Mouse (Mus musculus) heart, postnatal 0 days (tissue): ENCODE measurements around the gene Tcf19. TPM values are rescaled to one million over a fixed set of nuclear protein-coding genes. Genes with fewer than 3 reads are reported as not detected.

Experiments
- ATAC-seq: fragments of 200-750 bp; cut with Nextera tagmentation; 2 replicates; pipeline ENCODE4 v1.8.0; 2017; ENCODE audit warnings: low read depth, moderate number of reproducible peaks, moderate library complexity; ENCODE audit not compliant: insufficient read depth
- DNase-seq: peaks from one replicate; pipeline ENCODE4 v3.0.0-alpha.2; 2016; ENCODE audit warnings: low spot score
- H3K27ac ChIP-seq: fragments of 300-500 bp; sonication (generic); 2 replicates; pipeline ENCODE4 v1.5.1; 2014; ENCODE audit warnings: low read depth, mild to moderate bottlenecking
- H3K27me3 ChIP-seq: fragments of 300-500 bp; sonication (generic); 2 replicates; pipeline ENCODE4 v1.6.1; 2014; ENCODE audit warnings: low read length, mixed read lengths; ENCODE audit not compliant: control insufficient read depth, insufficient read depth
- H3K36me3 ChIP-seq: fragments of 300-500 bp; sonication (generic); replicated peaks from 2 replicates; pipeline ENCODE4 v1.6.1; 2014; ENCODE audit warnings: low read length, mixed read lengths; ENCODE audit not compliant: control insufficient read depth, insufficient read depth
- H3K4me1 ChIP-seq: fragments of 300-500 bp; sonication (generic); 2 replicates; pipeline ENCODE4 v1.6.1; 2014; ENCODE audit warnings: antibody characterized with exemption; ENCODE audit not compliant: control insufficient read depth, insufficient read depth
- H3K4me2 ChIP-seq: fragments of 300-500 bp; sonication (generic); 2 replicates; pipeline ENCODE4 v1.6.1; 2014; ENCODE audit warnings: low read depth, mild to moderate bottlenecking, low read length, moderate library complexity
- H3K4me3 ChIP-seq: fragments of 300-500 bp; sonication (generic); 2 replicates; pipeline ENCODE4 v1.5.1; 2014; ENCODE audit warnings: low read depth, low read length
- H3K9ac ChIP-seq: fragments of 300-500 bp; sonication (generic); replicated peaks from 2 replicates; pipeline ENCODE4 v1.6.1; 2014; ENCODE audit warnings: low read depth, low read length, mixed read lengths
- H3K9me3 ChIP-seq: fragments of 300-500 bp; sonication (generic); replicated peaks from 2 replicates; pipeline ENCODE4 v1.6.1; 2016; ENCODE audit warnings: low read length; ENCODE audit not compliant: control insufficient read depth
- CTCF ChIP-seq: IDR thresholded peaks from 2 replicates; pipeline ENCODE4 v1.5.1; 2016; ENCODE audit warnings: antibody characterized with exemption, control low read depth, low read depth
- EP300 ChIP-seq: IDR thresholded peaks from 2 replicates; pipeline ENCODE4 v1.6.1; 2016; ENCODE audit warnings: antibody characterized with exemption, low read depth
- WGBS: fragments of 180-500 bp; shearing (Covaris S2); extraction: QIAGEN DNeasy Blood & Tissue Kit; methylation state at CpG from one replicate; pipeline ENCODE4 v1.1.7; 2014; 5-methylcytosine and 5-hydroxymethylcytosine counted together
- polyA plus RNA-seq: library from polyadenylated mRNA; unstranded; fragments of >200 nt; fragmentation: Nextera tagmentation; extraction: Ambion mirVana; gene quantifications from 2 replicates; pipeline ENCODE4 v1.2.1, GENCODE M21; 2015
- total RNA-seq: library from RNA; depleted of rRNA; stranded (reverse); fragments of >200 nt; gene quantifications from 2 replicates; pipeline ENCODE4 v1.2.3, GENCODE M21; 2014; ENCODE audit warnings: low replicate concordance

Gene Tcf19
- total and polyA plus RNA-seq, 2 experiments from 2014 or later = 21.3 to 68.0 TPM

DNA sequence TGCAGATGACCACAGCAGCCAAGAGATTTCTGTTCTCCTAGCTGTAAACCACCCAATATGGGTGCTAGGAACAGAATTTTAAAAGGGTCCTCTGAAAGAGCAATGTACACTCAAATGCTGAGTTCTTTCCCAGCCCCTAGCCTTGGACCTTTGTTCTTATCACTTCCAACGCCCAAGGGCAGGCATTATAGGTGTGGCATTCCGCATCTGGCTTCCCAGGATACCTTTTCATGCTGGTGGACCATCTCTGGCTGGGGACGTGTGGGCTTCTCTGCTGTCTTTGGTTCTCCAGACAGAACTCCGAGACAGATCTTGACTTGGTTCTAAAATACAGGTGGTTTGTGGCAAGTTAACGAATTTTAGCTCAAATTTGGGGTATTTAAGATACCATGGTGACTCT lies 13.9 kb downstream of the Tcf19 start:
- Histone ChIP-seq H3K9ac (no peak overlapping the region), H3K4me3 (no peak overlapping the region), H3K27ac (no peak overlapping the region), H3K27me3 (peaks cover 40% of the 10 kb centered on the region), H3K4me2 (no peak overlapping the region), H3K4me1 (no peaks in the 10 kb centered on the region), H3K36me3 (no peaks in the 10 kb centered on the region), H3K9me3 (no peaks in the 10 kb centered on the region)
- 53% methylated on average over 5 of the region's 5 CpGs for WGBS
- ATAC-seq (no peak), DNase-seq (no peak)
- TF ChIP-seq EP300 = no peak

DNA sequence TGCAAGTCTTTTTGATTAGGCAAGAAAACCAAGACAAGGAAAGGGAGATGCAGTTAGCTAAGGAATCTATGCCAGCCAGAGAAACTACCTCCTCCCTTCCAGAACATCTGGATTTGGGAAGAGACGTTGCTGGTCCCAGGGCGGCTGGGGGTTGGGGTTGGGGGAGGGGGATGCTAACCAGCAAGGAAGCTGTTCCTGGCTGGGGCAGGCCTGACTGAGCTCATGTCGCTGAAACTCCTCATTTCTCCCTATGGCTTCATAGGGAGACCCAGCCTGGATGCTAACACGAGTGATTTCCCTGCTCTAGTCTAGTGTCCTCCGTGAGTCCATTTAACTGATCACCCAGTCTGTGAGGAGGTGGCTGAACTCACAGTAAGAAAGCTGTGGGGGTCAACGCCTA lies 14.4 kb downstream of the Tcf19 start:
- WGBS = 34% methylated on average over 6 of the region's 6 CpGs
- Histone ChIP-seq H3K27me3 (peaks cover 35% of the 10 kb centered on the region), H3K9ac (no peak overlapping the region), H3K4me3 (no peak overlapping the region), H3K27ac (no peak overlapping the region), H3K9me3 (no peaks in the 10 kb centered on the region), H3K4me1 (no peaks in the 10 kb centered on the region), H3K4me2 (no peak overlapping the region), H3K36me3 (no peaks in the 10 kb centered on the region)
- DNase-seq = no peak
- TF ChIP-seq EP300 (no peak), CTCF (no peak)
- ATAC-seq = no peak

DNA sequence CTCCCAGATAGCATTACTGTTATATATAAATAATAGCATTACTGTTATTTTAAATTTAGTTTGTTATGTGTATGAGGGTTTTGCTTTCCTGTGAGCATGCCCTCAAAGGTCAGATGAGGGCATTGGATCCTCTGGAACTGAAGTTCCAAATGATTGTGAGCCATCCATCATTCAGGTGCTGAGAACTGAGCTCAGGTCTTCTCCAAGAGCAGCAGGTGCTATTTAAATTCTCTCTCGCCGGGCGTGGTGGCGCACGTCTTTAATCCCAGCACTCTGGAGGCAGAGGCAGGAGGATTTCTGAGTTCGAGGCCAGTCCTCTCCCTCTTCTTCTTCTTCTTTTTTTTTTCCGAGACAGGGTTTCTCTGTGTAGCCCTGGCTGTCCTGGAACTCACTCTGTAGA lies 19.5 kb downstream of the Tcf19 start:
- no peak for TF ChIP-seq EP300
- TF ChIP-seq CTCF = no peak
- no peaks in the 10 kb centered on the region for H3K27me3 ChIP-seq
- no peak overlapping the region for H3K27ac ChIP-seq
- WGBS = 94% methylated on average over 7 of the region's 7 CpGs
- H3K9ac ChIP-seq = no peak overlapping the region
- DNase-seq (no peak), ATAC-seq (no peak)
- H3K4me3 ChIP-seq = no peak overlapping the region
- H3K4me2 ChIP-seq = no peak overlapping the region
- no peaks in the 10 kb centered on the region for H3K4me1 ChIP-seq
- H3K9me3 ChIP-seq = no peaks in the 10 kb centered on the region
- H3K36me3 ChIP-seq = no peaks in the 10 kb centered on the region

DNA sequence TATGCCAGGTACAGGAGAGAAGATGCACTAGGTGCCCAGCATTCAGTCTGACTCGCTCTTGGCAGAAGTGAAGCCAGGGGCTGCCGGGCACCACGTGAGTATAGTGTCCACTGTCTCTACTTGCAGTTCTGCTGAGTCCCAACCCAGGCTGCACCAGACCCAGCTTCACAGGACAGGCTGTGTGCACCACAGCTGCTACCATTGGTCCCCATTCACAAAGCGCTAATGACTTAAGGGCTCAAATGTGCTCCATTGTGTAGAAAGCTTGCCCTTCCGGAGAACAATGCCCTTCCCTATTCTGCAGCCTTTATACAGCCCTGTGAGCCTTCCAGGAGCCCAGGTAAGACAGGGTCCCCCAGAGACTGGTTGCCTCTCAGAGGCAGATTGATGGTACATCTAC lies 26.3 kb downstream of the Tcf19 start:
- Histone ChIP-seq H3K9me3 (no peaks in the 10 kb centered on the region), H3K36me3 (no peaks in the 10 kb centered on the region), H3K27ac (no peak overlapping the region), H3K4me1 (no peaks in the 10 kb centered on the region), H3K4me2 (no peak overlapping the region), H3K4me3 (no peak overlapping the region), H3K9ac (no peak overlapping the region), H3K27me3 (no peaks in the 10 kb centered on the region)
- WGBS = 72% methylated on average over 5 of the region's 5 CpGs
- TF ChIP-seq CTCF (no peak), EP300 (no peak)
- ATAC-seq (no peak), DNase-seq (no peak)

DNA sequence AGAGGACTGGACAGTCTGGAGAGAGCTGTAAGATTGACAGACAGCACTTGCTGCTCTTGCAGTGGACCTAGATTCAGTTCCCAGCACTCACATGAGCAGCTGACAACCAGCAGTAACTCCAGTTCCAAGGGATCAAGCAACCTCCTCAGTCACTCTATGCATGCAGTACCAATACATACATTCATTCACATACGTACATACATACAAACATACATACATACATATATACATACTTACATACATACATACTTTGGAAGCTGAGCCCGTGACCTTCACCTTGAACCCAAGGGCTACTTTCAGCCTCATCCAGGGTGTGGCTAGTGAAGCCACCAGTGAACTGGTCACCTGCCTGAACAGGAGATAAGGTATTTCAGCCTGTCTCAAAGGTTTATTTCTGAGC lies 28.6 kb downstream of the Tcf19 start:
- Histone ChIP-seq H3K27ac (no peak overlapping the region), H3K9ac (no peak overlapping the region), H3K4me2 (no peak overlapping the region), H3K4me1 (no peaks in the 10 kb centered on the region), H3K4me3 (no peak overlapping the region), H3K27me3 (no peaks in the 10 kb centered on the region), H3K9me3 (no peaks in the 10 kb centered on the region), H3K36me3 (no peaks in the 10 kb centered on the region)
- DNase-seq = no peak
- ATAC-seq = no peak
- WGBS = 89% methylated on average over 2 of the region's 2 CpGs
- TF ChIP-seq EP300 (no peak), CTCF (no peak)

DNA sequence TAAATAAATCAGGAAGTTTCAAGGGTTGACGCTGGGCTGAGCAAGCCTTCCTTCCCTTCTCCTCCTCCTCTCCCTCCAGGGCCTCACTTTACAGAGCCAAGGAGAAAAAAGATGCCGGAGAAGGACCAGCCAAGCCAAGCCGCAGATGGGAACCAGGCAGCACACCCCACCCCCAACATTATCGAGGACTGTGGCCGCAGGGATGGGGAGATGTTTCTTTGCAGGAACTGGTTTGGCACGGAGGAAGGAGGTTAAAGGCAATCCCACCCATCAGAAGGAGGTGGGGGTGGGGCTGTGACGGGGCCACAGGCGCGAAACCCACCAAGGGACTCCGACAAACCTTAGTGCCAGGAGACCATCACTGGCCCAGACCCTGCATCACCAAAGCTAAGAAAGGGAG lies 29.9 kb downstream of the Tcf19 start:
- Histone ChIP-seq H3K4me2 (no peak overlapping the region), H3K4me3 (no peak overlapping the region), H3K9me3 (no peaks in the 10 kb centered on the region), H3K27me3 (no peaks in the 10 kb centered on the region), H3K9ac (no peak overlapping the region), H3K27ac (no peak overlapping the region), H3K36me3 (no peaks in the 10 kb centered on the region), H3K4me1 (no peaks in the 10 kb centered on the region)
- no peak for TF ChIP-seq CTCF
- no peak for TF ChIP-seq EP300
- ATAC-seq (no peak), DNase-seq (no peak)
- WGBS = 56% methylated on average over 10 of the region's 10 CpGs
